Mouse (Mus musculus) regulatory T cell (primary cell): ENCODE results near the gene Ankrd33.

ENCODE experiments used
- in situ Hi-C: fragments of 300-600 bp; cut with MboI, MseI; formaldehyde crosslinking; loops from one replicate; pipeline ENCODE4 v1.15.1; 2025; ENCODE audit warnings: high pct_unique_total_duplicates

Gene Ankrd33

DNA sequence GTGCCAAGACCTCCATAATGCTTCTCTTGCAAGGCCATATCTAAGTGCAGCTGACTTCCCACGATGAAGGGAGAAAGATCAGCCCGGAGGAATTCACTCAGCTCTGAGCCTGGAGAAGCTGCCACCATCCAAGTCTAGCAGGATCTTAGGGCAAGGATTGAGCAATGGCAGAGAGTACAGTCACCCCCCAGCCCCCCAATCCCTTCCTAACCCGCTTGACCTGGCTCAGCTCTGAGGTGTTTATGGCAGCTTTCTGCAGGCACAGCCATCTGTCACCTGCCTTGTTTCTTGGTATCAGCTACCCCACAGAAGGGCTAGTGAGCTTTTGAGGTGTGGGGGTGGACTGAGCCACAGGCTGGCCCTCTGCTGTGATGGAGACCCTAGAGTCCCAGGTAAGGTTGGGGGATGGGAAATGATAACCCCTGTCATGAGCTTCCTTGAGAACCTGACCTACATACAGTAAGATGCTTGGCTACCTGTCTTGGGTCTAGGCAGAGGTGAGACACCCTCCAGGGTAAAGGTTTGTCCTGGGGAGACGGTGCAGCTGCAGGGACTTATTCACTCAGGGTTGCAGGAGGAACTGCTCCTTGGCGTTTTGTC is at the start of gene Ankrd33:
Ankrd33 (plus strand) TSS at position 245 of the 600 bp plus-strand sequence.
- in situ Hi-C loops = no loop called here

GRCm38 (mm10) chr15:101066364-101066847 is 49.1 kb upstream of the Ankrd33 start:
- in situ Hi-C loops = no loop called here

DNA sequence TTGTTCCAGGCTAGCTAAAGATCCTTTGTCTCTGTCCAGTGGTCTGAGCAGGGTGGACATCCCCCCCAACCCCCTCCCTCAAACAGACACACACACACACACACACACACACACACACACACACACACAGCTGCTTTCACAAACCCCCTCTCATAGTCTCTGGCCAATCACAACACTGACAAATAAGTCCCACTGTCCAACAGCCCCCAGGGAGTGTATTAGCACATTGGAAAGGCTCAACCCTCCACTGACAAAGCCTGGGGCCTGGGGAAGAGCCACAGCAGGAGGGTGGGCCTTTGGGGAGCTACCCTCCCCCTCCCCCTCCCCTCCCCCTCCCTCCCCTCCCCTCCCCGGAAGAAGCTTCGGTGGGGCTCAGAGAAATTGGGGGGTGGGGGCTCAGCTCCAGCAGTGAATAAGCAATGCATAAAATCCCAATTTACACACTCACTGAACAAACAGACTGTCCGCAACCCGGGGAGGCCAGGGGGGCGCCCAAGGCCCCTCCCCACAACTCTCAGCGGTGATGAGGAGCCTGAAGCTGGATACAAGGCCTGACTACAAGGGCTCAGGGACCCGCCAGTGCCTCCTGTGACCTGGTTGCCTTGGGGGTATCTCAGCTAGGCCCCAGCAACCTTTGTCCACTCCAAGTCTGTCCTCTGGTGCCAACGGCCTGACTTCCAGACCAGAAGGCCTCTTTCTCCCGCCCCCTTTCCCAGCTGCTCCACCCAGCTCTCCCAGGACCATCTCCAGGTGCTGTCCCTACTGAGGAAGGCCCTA is 48.4 kb upstream of the Ankrd33 start:
- in situ Hi-C loops = no loop called here

GRCm38 (mm10) chr15:101068029-101068428 is 47.5 kb upstream of the Ankrd33 start:
- in situ Hi-C loops = no loop called here

GRCm38 (mm10) chr15:101068671-101069070 is 46.9 kb upstream of the Ankrd33 start:
- in situ Hi-C loops = no loop called here

GRCm38 (mm10) chr15:101069641-101070190 is 45.8 kb upstream of the Ankrd33 start:
- in situ Hi-C loops = no loop called here

GRCm38 (mm10) chr15:101070762-101071161 is 44.8 kb upstream of the Ankrd33 start:
- in situ Hi-C loops = no loop called here

DNA sequence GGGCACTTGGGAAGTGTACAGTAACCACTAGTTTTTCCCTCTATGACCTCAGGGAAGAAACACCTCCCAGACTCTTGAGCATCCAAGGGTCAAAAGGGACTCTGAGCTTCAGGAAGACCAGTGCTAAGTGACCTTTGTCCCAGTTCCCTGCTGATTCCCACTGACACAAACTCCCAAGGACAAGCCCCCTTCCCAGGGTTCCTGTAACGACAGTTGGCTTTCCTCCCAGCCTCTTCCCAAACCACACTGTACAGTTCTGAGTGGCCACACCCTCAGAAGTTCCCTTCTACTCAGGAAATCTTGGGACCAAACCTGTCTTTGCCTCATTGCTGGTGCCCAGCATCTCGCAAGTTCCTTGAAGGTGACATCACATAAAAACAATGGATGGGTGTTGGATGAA is 42.8 kb upstream of the Ankrd33 start:
- in situ Hi-C loops = no loop called here

- in situ Hi-C loops = no loop called here
These were observed 41.5 kb upstream of the Ankrd33 start for GRCm38 (mm10) chr15:101074067-101074466.

DNA sequence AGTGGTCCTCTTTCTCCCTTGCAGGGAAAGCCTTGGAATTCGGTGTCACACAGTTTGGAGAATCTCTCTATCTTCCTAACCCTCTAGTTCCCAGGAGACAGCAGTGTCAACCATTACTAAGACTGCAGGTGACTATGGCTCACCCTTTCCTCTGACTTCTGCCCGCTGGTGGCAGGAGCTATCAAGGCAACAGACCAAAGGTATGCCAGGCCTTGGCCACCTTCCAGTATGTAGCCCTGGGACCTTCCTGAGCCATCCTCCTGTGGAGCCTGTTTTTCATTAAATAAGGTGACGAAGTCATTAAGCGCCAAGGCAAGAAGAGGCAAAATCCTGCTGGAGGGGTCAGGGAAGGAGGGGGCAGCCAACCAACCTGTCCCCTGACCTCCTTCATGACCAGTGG is 40.4 kb upstream of the Ankrd33 start:
- in situ Hi-C loops = no loop called here

GRCm38 (mm10) chr15:101075656-101076055 is 39.9 kb upstream of the Ankrd33 start:
- in situ Hi-C loops = no loop called here

GRCm38 (mm10) chr15:101076071-101077000 is 39.2 kb upstream of the Ankrd33 start:
- in situ Hi-C loops = no loop called here

DNA sequence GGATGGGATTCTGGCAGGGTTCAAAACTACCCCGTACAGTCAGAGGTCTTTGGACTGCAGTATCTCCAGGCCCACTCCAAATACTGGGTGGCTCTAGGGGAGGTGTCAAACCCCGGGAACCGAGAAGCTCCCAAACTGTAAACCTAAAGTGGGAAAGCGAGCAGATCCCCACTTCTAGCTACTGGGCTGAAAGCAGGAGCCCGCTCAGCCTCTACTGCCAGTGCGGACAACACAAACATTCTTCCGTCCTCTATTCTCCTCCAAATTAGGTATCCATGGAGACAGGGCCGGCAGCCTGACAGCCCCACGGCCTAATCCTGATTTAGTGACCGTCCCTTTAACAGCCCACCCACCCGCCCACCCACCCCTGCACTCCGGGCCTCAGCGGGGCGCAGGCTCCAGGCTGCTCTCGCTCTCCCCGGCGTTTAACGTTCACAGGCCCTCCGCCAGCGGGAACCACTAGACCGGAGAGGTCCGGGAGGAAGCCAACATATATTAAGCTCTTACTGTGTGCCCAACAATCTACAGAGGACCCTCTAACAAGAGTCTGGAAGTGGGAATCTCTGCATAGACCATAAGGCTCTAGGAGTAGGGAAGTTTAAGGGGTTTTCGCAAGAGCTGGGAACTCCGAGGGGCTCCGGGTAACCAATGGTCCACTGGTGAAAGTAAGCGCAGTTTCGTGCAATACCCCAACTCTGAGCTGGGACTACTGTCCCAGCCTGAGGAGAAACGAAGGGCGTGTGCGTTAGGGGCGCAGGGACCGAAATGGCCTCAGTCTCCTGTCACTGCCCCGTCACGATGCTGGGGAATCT is 38.3 kb upstream of the Ankrd33 start:
- in situ Hi-C loops = no loop called here

- in situ Hi-C loops = no loop called here
These were observed 37.5 kb upstream of the Ankrd33 start, which contains the start of gene Fignl2 for GRCm38 (mm10) chr15:101077813-101078730. Gene Fignl2, minus strand, starts transcription at chr15:101078567.

DNA sequence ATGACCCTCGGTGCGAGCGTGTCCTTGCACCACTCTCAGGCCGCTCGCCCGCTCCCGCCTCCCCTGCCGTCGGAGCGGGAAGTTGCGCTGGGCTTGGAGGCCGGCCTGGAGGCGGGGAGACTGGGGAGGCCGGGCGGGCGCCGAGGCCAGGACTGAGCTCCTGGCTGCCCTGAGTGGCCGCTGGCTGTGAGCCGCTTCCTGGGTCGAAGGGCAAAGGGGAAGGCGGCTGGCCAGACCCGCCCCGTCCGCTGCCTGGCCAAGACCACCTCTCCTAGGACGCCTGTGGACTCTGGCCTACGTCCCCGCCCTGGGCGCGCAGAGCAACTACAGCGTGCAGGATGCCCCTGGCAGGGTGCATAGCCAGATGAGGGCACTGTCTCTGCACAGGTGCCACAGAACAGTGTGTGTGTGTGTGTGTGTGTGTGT is 36.8 kb upstream of the Ankrd33 start:
- in situ Hi-C loops = no loop called here

DNA sequence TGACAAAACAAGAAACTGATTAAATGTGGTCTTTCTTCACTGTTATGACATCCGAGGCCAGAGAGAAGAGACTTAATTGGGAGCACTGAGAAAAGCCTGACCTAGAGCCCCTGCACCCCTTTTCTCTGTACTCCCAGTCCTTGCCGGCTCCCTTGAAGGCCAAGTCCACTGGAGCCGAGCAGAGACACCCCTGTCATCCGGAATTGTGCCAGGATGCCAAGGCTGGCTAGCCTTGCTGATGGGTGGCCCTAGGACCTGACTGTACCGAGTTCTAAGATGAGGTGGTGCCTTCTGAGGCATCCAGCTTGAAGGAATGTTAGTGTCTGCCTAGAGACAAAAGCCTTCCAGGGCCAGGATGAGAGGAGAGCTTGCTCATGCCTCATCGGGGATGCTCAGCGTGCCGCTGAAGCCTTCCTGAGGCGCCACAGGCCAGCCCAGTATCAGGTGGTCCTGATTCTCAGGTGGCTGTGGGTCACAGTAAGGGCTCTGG is 35.5 kb upstream of the Ankrd33 start:
- in situ Hi-C loops = loop anchor here (5.0 kb wide), 1 partner anchor 78 kb away; no protein-coding TSS in a partner anchor

DNA sequence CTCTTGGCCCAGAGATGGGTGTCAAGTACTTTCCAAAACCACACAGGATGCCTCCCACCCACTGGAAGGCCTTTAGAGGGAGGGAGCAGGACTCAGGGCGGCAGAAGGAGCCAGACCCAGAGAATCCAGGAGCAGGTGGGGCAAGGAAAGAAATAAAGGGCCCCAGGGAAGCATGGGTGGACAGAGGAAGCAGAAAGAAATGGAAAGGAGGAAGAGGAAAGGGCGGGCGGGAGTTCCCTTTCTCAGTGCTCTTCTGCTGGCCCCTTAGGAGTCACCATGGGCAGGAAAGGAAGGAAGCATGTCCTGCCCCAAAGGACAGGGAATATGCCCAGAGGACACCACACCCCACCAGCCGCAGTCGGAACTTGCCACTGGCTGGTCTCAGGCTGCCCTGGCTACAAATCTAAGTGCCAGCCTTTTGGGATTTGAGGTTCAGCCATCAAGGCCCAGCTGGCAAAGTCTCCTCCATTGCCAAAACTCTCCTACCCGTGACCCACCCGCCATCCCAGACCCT is 34.5 kb upstream of the Ankrd33 start:
- in situ Hi-C loops = loop anchor here (5.0 kb wide), 1 partner anchor 79 kb away; no protein-coding TSS in a partner anchor

GRCm38 (mm10) chr15:101082236-101082635 is 33.3 kb upstream of the Ankrd33 start:
- in situ Hi-C loops = loop anchor here (5.0 kb wide), 1 partner anchor 80 kb away; no protein-coding TSS in a partner anchor

DNA sequence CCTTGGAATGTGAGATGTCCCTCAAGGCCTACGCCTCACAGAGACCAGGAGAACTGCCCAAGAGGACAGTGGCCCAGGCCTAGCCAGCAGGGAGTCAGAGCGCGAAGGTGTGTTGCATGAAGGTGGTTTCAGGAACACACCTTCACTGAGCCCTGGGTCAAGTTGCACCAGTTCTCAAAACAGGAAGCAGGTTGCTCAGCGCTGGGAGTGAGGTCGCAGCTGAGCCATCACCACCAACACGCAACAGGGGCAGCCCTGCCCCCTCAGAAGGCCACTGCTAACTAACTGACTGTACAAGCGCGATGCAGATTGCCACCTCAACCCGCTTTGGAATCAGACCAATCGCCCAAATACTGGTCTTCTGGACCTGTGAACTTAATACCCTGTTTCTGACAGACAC is 31.1 kb upstream of the Ankrd33 start:
- in situ Hi-C loops = loop anchor here (5.0 kb wide), 1 partner anchor 82 kb away; no protein-coding TSS in a partner anchor
